Comparison of ENCODE assay signal across 35 mouse cellular contexts in the genomic region with DNA sequence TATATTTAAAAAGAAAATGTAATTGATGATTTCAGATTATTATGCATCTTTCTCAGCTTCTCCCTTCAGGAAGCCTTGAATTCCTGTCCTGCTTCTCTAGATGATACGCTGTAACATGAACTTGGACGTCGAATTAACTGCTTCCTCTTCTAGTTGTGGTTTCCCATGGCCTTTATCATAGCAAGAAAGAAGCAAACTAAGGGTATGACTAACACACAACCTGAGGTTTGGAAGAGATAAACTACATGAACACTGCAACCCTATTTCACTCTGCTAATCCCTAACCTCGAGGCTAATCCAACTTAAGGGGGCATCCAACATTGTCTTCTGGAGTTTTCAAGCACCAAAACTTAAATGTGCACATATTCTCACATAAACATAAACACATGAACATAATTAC. TPM values are rescaled to one million over a fixed set of nuclear protein-coding genes. Genes with fewer than 3 reads are reported as not detected.
DNase-seq lines count a peak whose midpoint lies in the region; ATAC-seq and TF ChIP-seq lines count a peak whose summit lies in the region.
"Had no signal": no experiment of that assay in that cellular context is flagged by ENCODE, and none has a peak within 500 bp of the region (broad histone marks: within the 10 kb centered on the region; RNA-seq: fewer than 3 reads in every experiment).

No protein-coding gene starts in this region.

- no peak for TF ChIP-seq POLR2A in bone marrow macrophage, adult 2 months (IDR thresholded peaks at IDR 0.05; ENCODE audit: borderline replicate concordance, low read depth, low read length)

- H3K4me3 ChIP-seq in bone marrow macrophage, adult 2 months (ENCODE audit: insufficient read depth, low read length): no peak overlapping the region
- no peak overlapping the region for H3K4me3 ChIP-seq in liver, embryonic 13.5 days (replicated peaks)
- H3K4me3 ChIP-seq: embryonic facial prominence, embryonic 13.5 days; erythroblast, embryonic 14.5 days; hindbrain, embryonic 15.5 days; left cerebral cortex, adult 2 months; limb, embryonic 12.5 days; liver, embryonic 15.5 days; lung, embryonic 15.5 days; myocyte; neural tube, embryonic 13.5 days had no signal

- peak overlapping the region; percentile 15; the same call in 1 of the 2 replicates for H3K27ac ChIP-seq in bone marrow macrophage, adult 2 months (ENCODE audit: insufficient read depth, low read depth, low read length)
- H3K27ac ChIP-seq in liver, embryonic 13.5 days: no peak overlapping the region
- H3K27ac ChIP-seq: embryonic facial prominence, embryonic 13.5 days; hindbrain, embryonic 15.5 days; left cerebral cortex, adult 2 months; limb, embryonic 12.5 days; liver, embryonic 15.5 days; lung, embryonic 15.5 days; neural tube, embryonic 13.5 days; stomach, postnatal 0 days had no signal

- H3K4me1 ChIP-seq in bone marrow macrophage, adult 2 months (ENCODE audit: control insufficient read depth, insufficient read depth, low read length): peaks cover 42% of the 10 kb centered on the region
- H3K4me1 ChIP-seq in liver, embryonic 13.5 days (replicated peaks): peaks cover 30% of the 10 kb centered on the region
- H3K4me1 ChIP-seq: embryonic facial prominence, embryonic 13.5 days; hindbrain, embryonic 15.5 days; limb, embryonic 12.5 days; lung, embryonic 15.5 days; neural tube, embryonic 13.5 days had no signal

- peak; percentile 23 for DNase-seq in 3T3-L1 (ENCODE audit: low read depth, low spot score)
- no peak for DNase-seq in liver, embryonic 13.5 days
- DNase-seq in frontal cortex, adult 2 months (ENCODE audit: extremely low spot score in 1 of 2, low spot score in 1 of 2): no peak
- DNase-seq: adrenal gland, postnatal 14 days; cerebellum, adult 11-12 months; cerebellum, adult 9-11 months; forebrain, postnatal 0 days; gastrocnemius, postnatal 14 days; heart, adult 11 months; heart, postnatal 4 days; kidney, adult 11 months; kidney, postnatal 14 days; lung, postnatal 36 days; right cerebral cortex, postnatal 4 days; thymus, adult 18-20 months; thymus, postnatal 25 days had no signal

- H3K36me3 ChIP-seq in liver, embryonic 13.5 days: no peaks in the 10 kb centered on the region
- H3K36me3 ChIP-seq: embryonic facial prominence, embryonic 13.5 days; hindbrain, embryonic 15.5 days; limb, embryonic 12.5 days; liver, embryonic 15.5 days; lung, embryonic 15.5 days; neural tube, embryonic 13.5 days had no signal

- H3K27me3 ChIP-seq in liver, embryonic 13.5 days: no peaks in the 10 kb centered on the region
- H3K27me3 ChIP-seq: embryonic facial prominence, embryonic 13.5 days; hindbrain, embryonic 15.5 days; limb, embryonic 12.5 days; liver, embryonic 15.5 days; lung, embryonic 15.5 days; neural tube, embryonic 13.5 days had no signal

- no peak overlapping the region for H3K9ac ChIP-seq in liver, embryonic 13.5 days
- H3K9ac ChIP-seq: embryonic facial prominence, embryonic 13.5 days; forebrain, postnatal 0 days; hindbrain, embryonic 15.5 days; limb, embryonic 12.5 days; liver, embryonic 15.5 days; lung, embryonic 15.5 days; neural tube, embryonic 13.5 days had no signal

- no peak for TF ChIP-seq CTCF in bone marrow macrophage, adult 2 months (IDR thresholded peaks at IDR 0.05; ENCODE audit: low read depth, low read length)

- H3K4me2 ChIP-seq in liver, embryonic 13.5 days: no peak overlapping the region
- H3K4me2 ChIP-seq: embryonic facial prominence, embryonic 13.5 days; heart, embryonic 11.5 days; hindbrain, embryonic 15.5 days; limb, embryonic 12.5 days; liver, embryonic 15.5 days; lung, embryonic 15.5 days; midbrain, embryonic 11.5 days; neural tube, embryonic 13.5 days had no signal

- no peaks in the 10 kb centered on the region for H3K9me3 ChIP-seq in liver, embryonic 13.5 days (replicated peaks)
- H3K9me3 ChIP-seq: embryonic facial prominence, embryonic 13.5 days; hindbrain, embryonic 15.5 days; limb, embryonic 12.5 days; liver, embryonic 15.5 days; lung, embryonic 15.5 days; neural tube, embryonic 13.5 days had no signal

- ATAC-seq in liver, embryonic 13.5 days (ENCODE audit: low read depth): peak; percentile 72
- peak; percentile 64 for ATAC-seq in megakaryocyte progenitor cell, adult 5-6 weeks (replicated peaks; ENCODE audit: poor library complexity)
- no peak for ATAC-seq in monocyte, adult 5-6 weeks (replicated peaks; ENCODE audit: insufficient number of reproducible peaks, low FRiP score, low TSS enrichment, poor library complexity, severe bottlenecking)
- no peak for ATAC-seq in frontal cortex, adult (ENCODE audit: low TSS enrichment)
- ATAC-seq: CD4-positive, CD25-positive, alpha-beta regulatory T cell, adult 4 months; forebrain, postnatal 0 days; inflammation-experienced regulatory T-cells, adult 6 months; midbrain, embryonic 16.5 days had no signal

- 14% methylated on average over 4 of the region's 4 CpGs for WGBS in liver, embryonic 13.5 days (ENCODE audit: insufficient replicate concordance)

RNA-seq across cellular contexts. Expression of a gene that starts 23.3 kb away (rescaled TPM):
- 12.5 and 27.1 TPM in 2 replicates for polyA plus RNA-seq in bone marrow macrophage, adult 2 months (2012; ENCODE audit: insufficient read depth, insufficient read length, missing spikeins)
- polyA plus RNA-seq in liver, embryonic 13.5 days (2015; fragmentation: Nextera tagmentation; extraction: Ambion mirVana): 11.0 and 12.4 TPM in 2 replicates
- 34.4 and 39.1 TPM in 2 replicates for total RNA-seq in megakaryocyte progenitor cell, adult 5-6 weeks (2015)
- 75.3 and 110 TPM in 2 replicates for total RNA-seq in megakaryocyte progenitor cell, adult 5-6 weeks (2017)
- 16.5 to 30.5 TPM (median 25.9 TPM) in 3 replicates for total RNA-seq in monocyte, adult 5-6 weeks (2017)
- 3.3 and 3.7 TPM in 2 replicates for polyA plus RNA-seq in frontal cortex, adult 2 months (2012; rRNA removed)
- polyA plus RNA-seq: CD4-positive, CD25-positive, alpha-beta regulatory T cell, adult 4 months; erythroblast, embryonic 14.5 days had no signal

Comparison
In these comparisons a context has a peak if more than half of its experiments do, and no peak if none do; other contexts are left out.
1. ATAC-seq: peak in liver, embryonic 13.5 days (single experiment) and megakaryocyte progenitor cell, adult 5-6 weeks (single experiment); none in monocyte, adult 5-6 weeks (single experiment) and frontal cortex, adult (single experiment).